Mouse (Mus musculus) neutrophil, adult 5-6 weeks (primary cell): ENCODE measurements around the gene Ugt1a6b. TPM values are rescaled to one million over a fixed set of nuclear protein-coding genes. Genes with fewer than 3 reads are reported as not detected.

Source experiments
- ATAC-seq: fragments of 151-379, 151-347 bp; 2 replicates; pipeline ENCODE4 v1.8.0; 2017; ENCODE audit warnings: mild to moderate bottlenecking, moderate TSS enrichment; ENCODE audit not compliant: insufficient number of reproducible peaks, poor library complexity, low FRiP score, severe bottlenecking; ENCODE audit errors: extremely low read depth
- total RNA-seq: library from RNA; stranded (forward); fragments of 200-1000 nt; gene quantifications from 2 replicates; pipeline ENCODE4 v1.2.3, GENCODE M21; 2017

Ugt1a6b gene
- total RNA-seq, 1 experiment from 2014 or later, result 8.6 TPM

DNA sequence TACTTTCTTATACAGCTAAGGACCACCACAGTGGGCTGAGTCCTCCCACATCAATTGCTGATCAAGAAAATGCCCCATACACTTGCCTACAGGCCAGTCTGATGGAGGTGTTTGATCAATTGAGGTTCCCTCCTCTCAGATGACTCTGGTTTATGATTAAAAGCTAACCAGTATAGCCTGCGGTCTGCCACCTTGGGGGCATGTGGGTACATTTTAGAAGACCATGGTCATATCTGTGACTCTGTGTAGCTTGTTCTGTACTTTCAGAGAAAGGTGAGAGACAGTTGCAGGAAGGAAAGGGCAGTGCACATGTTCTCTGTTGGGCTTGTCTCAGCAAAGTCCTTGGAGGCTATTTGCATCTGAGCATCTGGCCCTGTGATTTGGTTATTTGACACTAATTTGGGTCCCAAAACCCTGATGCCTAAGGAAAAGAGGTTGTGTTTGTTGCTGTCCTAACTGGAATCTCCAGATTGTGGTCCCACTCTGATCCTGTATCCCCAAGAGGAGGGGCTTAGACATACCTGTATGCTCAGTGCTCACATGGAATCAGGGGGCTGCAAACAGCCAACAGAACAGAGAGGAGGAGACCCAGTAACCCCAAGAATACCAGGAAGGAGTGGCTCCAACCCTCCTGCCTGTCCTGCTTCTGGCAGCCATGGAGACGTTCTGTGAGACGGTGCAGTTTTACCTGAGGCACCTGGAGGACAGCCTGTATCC lies 129.8 kb downstream of the Ugt1a6b start:
- no peak for ATAC-seq

GRCm38 (mm10) chr1:88233421-88234247 lies 130.6 kb downstream of the Ugt1a6b start:
- no peak for ATAC-seq

DNA sequence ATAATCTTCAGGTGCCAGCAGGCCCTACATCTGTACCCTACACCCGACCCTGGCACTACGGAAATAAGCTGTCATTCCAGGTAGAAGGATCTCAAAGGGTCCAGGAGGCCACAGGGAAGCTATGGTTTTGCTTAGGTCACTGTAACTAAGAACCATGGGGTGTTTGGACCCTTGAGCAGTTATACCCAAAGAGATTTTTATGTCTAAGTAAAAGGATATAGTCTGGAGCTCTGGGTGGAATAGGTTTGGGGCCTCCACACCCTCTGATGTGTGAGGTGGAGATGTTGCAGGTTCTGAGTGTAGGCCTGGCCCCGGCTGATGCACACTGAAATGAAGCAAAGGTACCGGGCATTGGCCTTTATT lies 131.2 kb downstream of the Ugt1a6b start:
- ATAC-seq, result no peak

GRCm38 (mm10) chr1:88234646-88235045 lies 131.6 kb downstream of the Ugt1a6b start:
- ATAC-seq, result no peak

DNA sequence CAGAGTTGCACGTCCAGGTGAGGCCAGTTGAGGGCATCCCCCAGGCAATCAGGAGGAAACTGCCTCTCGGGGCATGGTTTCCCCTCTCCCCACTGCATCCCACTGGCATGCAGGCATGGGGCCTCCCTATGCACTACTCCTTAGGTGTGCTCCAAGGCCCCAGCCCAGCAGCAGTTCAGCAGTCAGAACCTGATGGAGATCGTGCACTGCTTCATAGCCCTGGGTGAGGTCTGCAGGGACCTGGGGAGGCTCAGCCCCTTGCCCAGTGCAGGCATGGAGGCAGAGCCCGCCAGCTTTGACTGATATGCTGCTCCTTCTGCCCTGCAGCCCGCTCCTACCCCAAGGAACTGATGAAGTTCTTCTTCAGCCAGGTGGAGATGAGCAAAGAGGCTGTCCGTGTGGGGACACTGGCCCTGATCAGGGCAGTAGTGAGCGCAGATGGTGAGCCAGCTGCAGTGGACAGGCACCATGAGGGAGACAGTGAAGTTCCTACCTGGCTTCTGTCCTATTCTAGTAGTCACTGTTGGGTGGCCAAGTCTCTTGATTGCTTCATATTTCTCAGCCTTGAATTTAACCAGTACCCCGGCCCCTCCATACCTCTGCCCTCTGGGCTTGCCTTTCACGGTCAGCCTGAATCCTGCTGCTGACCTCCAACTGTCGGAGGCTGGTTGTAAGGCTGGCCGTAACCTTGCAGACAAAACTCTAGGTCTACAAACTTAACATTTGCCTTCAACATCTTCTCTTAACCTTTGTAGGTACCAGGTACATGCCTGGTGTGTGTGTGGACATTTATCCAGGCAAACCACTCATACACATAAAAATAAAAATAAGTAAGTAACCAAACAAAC lies 132.2 kb downstream of the Ugt1a6b start:
- ATAC-seq, result no peak

GRCm38 (mm10) chr1:88235894-88236415 lies 132.9 kb downstream of the Ugt1a6b start:
- ATAC-seq, result no peak

DNA sequence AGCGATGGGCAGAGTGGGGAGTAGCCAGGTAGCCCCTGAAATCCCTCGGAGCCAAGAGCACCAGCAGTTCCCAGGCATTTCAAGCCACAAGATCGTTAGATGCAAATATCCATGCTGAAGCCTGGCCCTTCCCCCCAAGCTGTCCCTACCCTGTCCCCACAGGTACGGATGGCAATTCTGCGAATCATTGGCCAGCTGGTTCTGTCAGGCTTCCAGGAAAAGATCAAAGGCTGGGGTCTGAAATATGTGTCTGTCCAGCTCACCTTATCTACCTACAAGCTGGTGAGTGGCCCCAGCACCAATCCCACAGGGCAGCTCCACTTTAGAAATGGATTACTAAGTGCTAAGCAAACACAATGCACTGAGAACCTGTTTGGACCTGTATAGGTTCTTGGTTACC lies 134.3 kb downstream of the Ugt1a6b start:
- no peak for ATAC-seq

- ATAC-seq, result no peak
These were observed 135.7 kb downstream of the Ugt1a6b start for GRCm38 (mm10) chr1:88238771-88239170.

GRCm38 (mm10) chr1:88240072-88240471 lies 137.0 kb downstream of the Ugt1a6b start:
- no peak for ATAC-seq

- ATAC-seq, result no peak
These were observed 137.5 kb downstream of the Ugt1a6b start for GRCm38 (mm10) chr1:88240579-88240978.

DNA sequence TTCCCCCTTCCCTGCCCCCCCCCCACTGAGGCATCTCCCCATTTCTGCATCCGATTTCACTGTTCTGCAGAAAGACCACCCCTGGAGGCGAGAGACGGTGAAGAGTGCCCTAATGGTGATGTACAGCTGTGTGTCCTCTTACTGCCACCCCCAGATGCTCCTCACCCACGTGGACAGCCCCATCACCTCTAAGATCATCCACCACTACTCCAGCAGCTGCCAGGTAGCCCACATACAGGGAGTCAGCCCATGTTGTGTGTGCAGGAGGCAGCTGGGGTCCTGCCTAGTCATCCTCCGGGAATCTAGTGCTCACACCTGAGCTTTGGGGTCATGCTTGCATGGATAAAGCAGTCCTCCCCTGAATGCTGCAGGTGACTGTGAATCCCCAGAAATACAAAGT lies 140.8 kb downstream of the Ugt1a6b start:
- ATAC-seq, result no peak

DNA sequence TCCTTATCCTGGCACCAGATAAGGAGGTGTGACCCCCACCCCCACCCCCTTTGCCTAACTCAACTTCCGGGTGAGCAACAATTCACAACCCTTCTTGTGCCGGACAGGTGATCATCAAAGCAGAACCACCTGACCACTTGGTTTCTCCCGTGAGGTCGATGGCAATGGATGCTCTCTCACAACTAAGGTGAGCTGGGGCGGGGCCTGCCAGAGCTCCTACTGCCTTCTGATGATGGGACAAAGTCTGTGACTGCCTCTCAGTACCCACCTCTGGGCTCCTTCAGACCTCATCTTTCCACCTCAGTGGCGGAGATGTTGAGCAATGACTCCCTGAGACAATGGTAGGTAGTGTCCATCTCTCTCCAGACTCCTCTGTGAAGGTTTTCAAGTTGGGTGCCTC lies 142.8 kb downstream of the Ugt1a6b start:
- ATAC-seq, result no peak

DNA sequence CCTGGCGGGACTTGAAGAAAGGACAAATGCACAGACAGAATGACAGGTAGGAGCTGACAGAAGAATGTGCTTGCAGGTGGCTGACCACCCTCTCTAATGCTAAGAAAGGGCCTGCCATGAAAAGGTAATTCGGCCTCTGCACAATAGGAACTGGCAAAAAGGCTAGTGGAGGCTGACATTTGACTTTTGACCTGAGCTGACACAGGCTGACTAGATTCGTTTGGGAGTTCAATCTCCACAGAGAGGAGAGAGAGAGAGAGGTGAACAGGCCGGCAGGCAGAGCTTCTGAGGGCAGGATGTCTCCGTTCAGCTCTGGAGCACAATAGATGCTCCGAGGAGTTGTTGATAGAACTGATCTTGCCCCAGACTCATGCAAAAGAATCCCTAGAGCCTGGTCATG lies 143.3 kb downstream of the Ugt1a6b start:
- no peak for ATAC-seq

GRCm38 (mm10) chr1:88247660-88248059 lies 144.6 kb downstream of the Ugt1a6b start:
- ATAC-seq, result no peak

DNA sequence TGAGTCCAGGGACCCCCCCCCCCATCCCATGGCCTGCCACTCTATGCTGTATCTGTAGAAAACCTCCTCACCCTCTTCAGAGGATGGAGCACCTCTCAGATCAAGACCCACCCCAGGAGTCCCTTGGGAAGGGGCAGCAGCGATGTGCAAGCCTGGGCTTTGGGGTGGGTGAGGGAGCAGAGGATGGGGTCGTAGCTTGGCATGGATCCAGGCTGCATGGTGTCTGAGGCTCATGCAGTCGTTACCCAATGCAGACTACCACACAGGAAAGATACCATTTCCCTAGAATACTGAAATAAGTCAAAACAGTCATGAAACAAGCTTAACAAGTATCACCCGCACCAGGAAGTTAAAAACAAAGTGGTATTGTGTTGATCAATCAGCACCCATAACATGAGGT lies 145.6 kb downstream of the Ugt1a6b start:
- no peak for ATAC-seq

GRCm38 (mm10) chr1:88249596-88249995 lies 146.5 kb downstream of the Ugt1a6b start:
- ATAC-seq, result no peak

GRCm38 (mm10) chr1:88250023-88250422 lies 147.0 kb downstream of the Ugt1a6b start:
- no peak for ATAC-seq

- peak; percentile 4 for ATAC-seq
These were observed 150.1 kb downstream of the Ugt1a6b start for GRCm38 (mm10) chr1:88253106-88253505.

GRCm38 (mm10) chr1:88253540-88253939 lies 150.5 kb downstream of the Ugt1a6b start:
- peak; percentile 3; the same call in 1 of the 2 replicates for ATAC-seq
